Mouse (Mus musculus) gonadal fat pad, adult 2 months (tissue): ENCODE results near the gene Kri1. TPM values are rescaled to one million over a fixed set of nuclear protein-coding genes. Genes with fewer than 3 reads are reported as not detected.

Source experiments
- polyA plus RNA-seq: library from polyadenylated mRNA; depleted of rRNA; stranded (reverse); fragments of >200 nt; gene quantifications from 2 replicates; pipeline ENCODE4 v1.2.3, GENCODE M21; 2012; rRNA removed

The Kri1 gene
- polyA plus RNA-seq, 1 experiment: 20.5 TPM

Other genes with a start within 250 kb of the Kri1 start
- gene Zglp1, start 220.9 kb downstream of the Kri1 start, polyA plus RNA-seq: not detected in 2 replicates
- gene Gm49373, start 214.9 kb downstream of the Kri1 start, polyA plus RNA-seq: 0.13 and 0.27 TPM in 2 replicates
- 46.8 and 63.4 TPM in 2 replicates for gene Fdx1l, start 214.4 kb downstream of the Kri1 start, polyA plus RNA-seq
- gene Gm38431, start 196.0 kb downstream of the Kri1 start, polyA plus RNA-seq: 0.90 and 4.4 TPM in 2 replicates
- gene Raver1, start 196.0 kb downstream of the Kri1 start, polyA plus RNA-seq: 39.2 and 46.2 TPM in 2 replicates
- 23.5 and 28.4 TPM in 2 replicates for gene Tyk2, start 156.7 kb downstream of the Kri1 start, polyA plus RNA-seq
- 49.6 and 72.2 TPM in 2 replicates for gene Cdc37, start 138.0 kb downstream of the Kri1 start, polyA plus RNA-seq
- 16.6 and 24.5 TPM in 2 replicates for gene Pde4a, start 122.3 kb downstream of the Kri1 start, polyA plus RNA-seq
- gene Keap1, start 48.6 kb downstream of the Kri1 start, polyA plus RNA-seq: 67.8 and 68.5 TPM in 2 replicates
- 0.37 and 0.53 TPM in 2 replicates for gene S1pr5, start 39.5 kb downstream of the Kri1 start, polyA plus RNA-seq
- gene Atg4d, start 22.7 kb downstream of the Kri1 start, polyA plus RNA-seq: 25.7 and 27.3 TPM in 2 replicates
- gene Cdkn2d, start 3.4 kb upstream of the Kri1 start, polyA plus RNA-seq: 21.0 and 25.1 TPM in 2 replicates
- gene Ap1m2, start 24.4 kb upstream of the Kri1 start, polyA plus RNA-seq: 92.6 and 101 TPM in 2 replicates
- gene Slc44a2, start 32.7 kb upstream of the Kri1 start, polyA plus RNA-seq: 51.7 and 61.5 TPM in 2 replicates
- gene Ilf3, start 79.9 kb upstream of the Kri1 start, polyA plus RNA-seq: 44.2 and 47.5 TPM in 2 replicates
- gene Qtrt1, start 123.9 kb upstream of the Kri1 start, polyA plus RNA-seq: 15.1 and 19.6 TPM in 2 replicates
- 81.3 and 90.0 TPM in 2 replicates for gene Dnm2, start 136.9 kb upstream of the Kri1 start, polyA plus RNA-seq
- gene Tmed1, start 222.3 kb upstream of the Kri1 start, polyA plus RNA-seq: 32.8 and 41.3 TPM in 2 replicates
- 3.4 and 3.5 TPM in 2 replicates for gene AB124611, start 238.2 kb upstream of the Kri1 start, polyA plus RNA-seq